Mouse (Mus musculus) C3H10T1/2 (cell line): Measurements from ENCODE around the gene Srr. TPM values are rescaled to one million over a fixed set of nuclear protein-coding genes. Genes with fewer than 3 reads are reported as not detected.

ENCODE experiments used
- polyA plus RNA-seq, 2 experiments: library from polyadenylated mRNA; unstranded; fragments of >200 nt; fragmentation: generic; extraction: Trizol; gene quantifications; one replicate each; pipeline ENCODE4 v1.2.1; 2012; ENCODE audit warnings: missing spikeins in 2 of 2

The Srr gene
- 10 to 100 TPM in 1 of 2 experiments, 1 to 10 TPM in 1; 1.2 to 19.6 TPM for polyA plus RNA-seq

GRCm38 (mm10) chr11:74925577-74926387, at the start of gene Srr, which contains the start of gene Smg6:
Srr (minus strand) TSS chr11:74925948.
Smg6 (plus strand) TSS chr11:74925823.

GRCm38 (mm10) chr11:74897678-74898516, 27.9 kb downstream of the Srr start, which contains the start of gene Tsr1:
Tsr1 (plus strand) TSS chr11:74898071.

DNA sequence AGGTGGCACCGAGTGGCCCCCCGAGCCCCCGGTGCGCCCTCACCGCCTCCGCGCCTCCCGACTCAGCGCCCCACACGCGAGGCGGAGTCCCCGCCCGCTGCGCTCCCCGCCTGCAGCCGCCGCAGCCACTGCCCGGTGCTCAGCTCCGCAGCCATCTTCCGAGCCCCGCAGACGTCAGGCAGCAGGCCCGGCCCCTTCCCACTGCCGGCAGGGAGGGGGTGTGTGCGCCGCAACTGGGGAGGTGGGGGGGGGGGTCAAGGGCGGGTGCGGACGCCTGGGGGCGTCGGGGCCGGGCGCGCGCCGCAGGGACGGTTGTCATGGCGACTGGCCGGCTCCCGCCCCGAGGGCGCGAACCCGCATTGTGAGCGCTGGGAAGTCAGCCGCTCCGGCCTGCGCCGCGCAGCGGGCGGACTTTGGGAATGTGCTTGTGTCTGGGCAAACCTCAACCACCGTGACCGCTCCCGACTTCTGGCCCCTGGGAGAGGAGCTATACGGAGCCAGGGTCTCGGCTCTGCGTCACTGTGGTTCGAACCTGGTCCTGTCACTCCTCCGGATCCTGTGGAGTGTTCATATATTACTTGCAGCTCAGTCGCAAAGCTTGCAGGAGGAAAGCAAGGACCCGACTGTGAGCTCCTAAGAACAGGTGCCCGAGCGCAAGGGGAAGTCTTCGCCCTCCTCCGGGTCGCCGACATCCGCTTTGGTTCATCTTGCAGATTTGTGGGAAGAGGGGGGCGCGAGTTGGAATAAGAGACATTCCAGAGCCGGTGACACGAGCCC, 28.7 kb downstream of the Srr start, which contains the start of gene Sgsm2:
TSS of gene Sgsm2 (minus strand) at position 160 of the 777 bp plus-strand sequence.

Other genes starting within 250 kb of the Srr start
- gene Pafah1b1, start 201.3 kb downstream of the Srr start, polyA plus RNA-seq, result 10 to 100 TPM in 1 of 2 experiments, 1 to 10 TPM in 1; 3.9 to 23.5 TPM
- 10 to 100 TPM in 1 of 2 experiments, 1 to 10 TPM in 1; 2.0 to 12.6 TPM for gene Mettl16, start 155.1 kb downstream of the Srr start, polyA plus RNA-seq
- gene Mnt, start 95.0 kb downstream of the Srr start, polyA plus RNA-seq, result 10 to 100 TPM in 1 of 2 experiments, 1 to 10 TPM in 1; 4.7 to 17.8 TPM
- gene Sgsm2, start 28.9 kb downstream of the Srr start, polyA plus RNA-seq, result 10 to 100 TPM in 1 of 2 experiments, 1 to 10 TPM in 1; 7.3 to 24.2 TPM
- gene Tsr1, start 27.9 kb downstream of the Srr start, polyA plus RNA-seq, result 10 to 100 TPM in 1 of 2 experiments, 1 to 10 TPM in 1; 3.0 to 14.8 TPM
- 10 to 100 TPM in 1 of 2 experiments, 1 to 10 TPM in 1; 2.1 to 59.8 TPM for gene Smg6, start 125 bp downstream of the Srr start, polyA plus RNA-seq
- 1 to 10 TPM in 1 of 2 experiments, under 1 TPM in 1; 0.02 to 1.7 TPM for gene Hic1, start 243.6 kb upstream of the Srr start, polyA plus RNA-seq